In the genomic region with DNA sequence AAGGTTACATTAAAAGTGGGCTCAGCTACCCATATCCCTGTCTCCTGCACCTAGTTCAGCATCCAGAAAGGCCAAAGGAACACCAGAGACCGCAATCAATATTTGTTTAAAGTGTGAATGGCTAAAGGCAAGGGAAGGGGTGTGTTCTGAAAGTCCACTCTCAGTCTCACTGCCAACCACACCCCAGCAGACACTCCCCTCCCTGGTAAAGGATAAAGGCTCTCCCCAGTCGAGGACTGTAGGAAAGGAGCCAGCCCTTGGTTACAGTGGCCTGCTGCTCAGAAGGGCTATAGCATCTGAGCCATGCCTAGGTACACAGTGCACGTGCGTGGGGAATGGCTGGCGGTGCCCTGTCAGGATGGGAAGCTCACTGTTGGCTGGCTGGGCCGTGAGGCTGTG, we compare ENCODE assay signal across 16 mouse cellular contexts. TPM values are rescaled to one million over a fixed set of nuclear protein-coding genes. Genes with fewer than 3 reads are reported as not detected.
DNase-seq lines count a peak whose midpoint lies in the region; ATAC-seq and TF ChIP-seq lines count a peak whose summit lies in the region.
"Had no signal": no experiment of that assay in that cellular context is flagged by ENCODE, and none has a peak within 500 bp of the region (broad histone marks: within the 10 kb centered on the region; RNA-seq: fewer than 3 reads in every experiment).

No protein-coding gene starts in this region.

- H3K9me3 ChIP-seq in intestine, embryonic 15.5 days, result no peaks in the 10 kb centered on the region
- H3K9me3 ChIP-seq: forebrain, embryonic 13.5 days had no signal

- H3K9ac ChIP-seq in liver, adult 2 months (ENCODE audit: low read depth, low read length), result peak overlapping the region; percentile 73
- H3K9ac ChIP-seq in intestine, embryonic 15.5 days, result no peak overlapping the region
- H3K9ac ChIP-seq: forebrain, embryonic 13.5 days had no signal

- peak overlapping the region; percentile 52 for H3K4me3 ChIP-seq in liver, adult 2 months (ENCODE audit: insufficient read depth, low read depth, low read length)
- peak overlapping the region; percentile 2 for H3K4me3 ChIP-seq in bone marrow, adult 2 months (replicated peaks; ENCODE audit: control insufficient read depth, low read depth, low read length)
- no peak overlapping the region for H3K4me3 ChIP-seq in intestine, embryonic 15.5 days (replicated peaks)
- H3K4me3 ChIP-seq: forebrain, embryonic 13.5 days; layer of hippocampus, adult 2 months had no signal

- H3K4me1 ChIP-seq in liver, adult 2 months (ENCODE audit: control insufficient read depth, insufficient read depth, low read length), result peaks cover 12% of the 10 kb centered on the region
- H3K4me1 ChIP-seq in bone marrow, adult 2 months (ENCODE audit: control insufficient read depth, insufficient read depth, low read length), result peaks cover 5% of the 10 kb centered on the region; the same call in 1 of the 2 replicates
- H3K4me1 ChIP-seq in intestine, embryonic 15.5 days (replicated peaks), result 0 out of 2 replicates have a peak, but pooled peaks cover 3% of the 10 kb centered on the region
- H3K4me1 ChIP-seq: forebrain, embryonic 13.5 days had no signal

- no peaks in the 10 kb centered on the region for H3K79me2 ChIP-seq in liver, adult 2 months (ENCODE audit: control insufficient read depth, insufficient read depth, low read length)

- no peaks in the 10 kb centered on the region for H3K27me3 ChIP-seq in liver, adult 2 months (ENCODE audit: control insufficient read depth, insufficient read depth, low read length)
- no peaks in the 10 kb centered on the region for H3K27me3 ChIP-seq in intestine, embryonic 15.5 days (replicated peaks)
- H3K27me3 ChIP-seq: forebrain, embryonic 13.5 days had no signal

- 20% methylated on average over 6 of the region's 6 CpGs for WGBS in liver, adult 2 months
- 72% methylated on average over 6 of the region's 6 CpGs for WGBS in bone marrow, adult 2 months
- 72% methylated on average over 6 of the region's 6 CpGs for WGBS in intestine, embryonic 15.5 days

- peak overlapping the region; percentile 45 for H3K27ac ChIP-seq in liver, adult 2 months (replicated peaks; ENCODE audit: insufficient read depth, low read depth, low read length)
- peak overlapping the region; percentile 52 for H3K27ac ChIP-seq in bone marrow, adult 2 months (ENCODE audit: control insufficient read depth, insufficient read depth, low read depth, low read length, poor library complexity)
- H3K27ac ChIP-seq in intestine, embryonic 15.5 days, result no peak overlapping the region
- H3K27ac ChIP-seq: forebrain, embryonic 13.5 days; layer of hippocampus, adult 2 months had no signal

- H3K36me3 ChIP-seq in liver, adult 2 months (ENCODE audit: control insufficient read depth, insufficient read depth, low read length), result peaks cover 9% of the 10 kb centered on the region; the same call in 1 of the 2 replicates
- H3K36me3 ChIP-seq in intestine, embryonic 15.5 days, result peaks cover 4% of the 10 kb centered on the region; the same call in 1 of the 2 replicates

- peak; percentile 94 for DNase-seq in liver, adult 2 months (ENCODE audit: extremely low read depth, low read depth, low spot score)
- no peak for DNase-seq in liver
- DNase-seq in urinary bladder, postnatal 25 days (ENCODE audit: low spot score), result no peak
- no peak for DNase-seq in right cerebral cortex, adult 2 months (ENCODE audit: low spot score in 2 of 2)
- DNase-seq: cerebellum, adult 11 months; cerebellum, postnatal 36 days; gastrocnemius, postnatal 25 days had no signal

- no peak for TF ChIP-seq CTCF in liver, adult 2 months (IDR thresholded peaks at IDR 0.05; ENCODE audit: low read depth, low read length)
- no peak for TF ChIP-seq CTCF in bone marrow, adult 2 months (IDR thresholded peaks at IDR 0.05; ENCODE audit: control insufficient read depth, insufficient read depth, low read length)

- TF ChIP-seq POLR2A in liver, adult 2 months (IDR thresholded peaks at IDR 0.05; ENCODE audit: extremely low read depth, insufficient read depth, low read length), result peak; percentile 80; the same call in 1 of the 2 replicates
- TF ChIP-seq POLR2A in bone marrow, adult 2 months (IDR thresholded peaks at IDR 0.05; ENCODE audit: borderline replicate concordance, control insufficient read depth, low read depth, low read length), result no peak

- H3K4me2 ChIP-seq in intestine, embryonic 15.5 days (replicated peaks), result no peak overlapping the region
- H3K4me2 ChIP-seq: forebrain, embryonic 13.5 days; midbrain, embryonic 11.5 days had no signal

- ATAC-seq in intestine, embryonic 15.5 days, result 0 out of 2 replicates have a peak, but pooled peaks have one; percentile 46
- ATAC-seq in monocyte, adult 5-6 weeks (replicated peaks; ENCODE audit: insufficient number of reproducible peaks, low FRiP score, low TSS enrichment, poor library complexity, severe bottlenecking), result peak; percentile 14; the same call in 1 of the 2 replicates
- ATAC-seq: forebrain, embryonic 13.5 days had no signal

RNA-seq across cellular contexts. Expression of gene Hal, which starts 0.3 kb away (rescaled TPM):
- total RNA-seq in liver, adult 2 months (2014; rRNA removed), result 293 and 381 TPM in 2 replicates
- 284 and 348 TPM in 2 replicates for polyA plus RNA-seq in liver, adult 2 months (2012; rRNA removed)
- 2.0 and 6.1 TPM in 2 replicates for polyA plus RNA-seq in bone marrow, adult 2 months (2011; ENCODE audit: insufficient read depth, insufficient read length, low replicate concordance, missing spikeins)
- 0.52 and 0.84 TPM in 2 replicates for polyA plus RNA-seq in intestine, embryonic 15.5 days (2015; fragmentation: Nextera tagmentation; extraction: Ambion mirVana)
- 1.4 TPM in 1 of 3 replicates, not detected in the others for total RNA-seq in monocyte, adult 5-6 weeks (2017)
- polyA plus RNA-seq: forebrain, embryonic 13.5 days; heart, postnatal 0 days; midbrain, embryonic 11.5 days had no signal

RNA-seq across cellular contexts. Expression of gene Lta4h, which starts 35.6 kb away (rescaled TPM):
- total RNA-seq in liver, adult 2 months (2014; rRNA removed), result 24.0 TPM in 2 replicates
- 31.4 and 34.0 TPM in 2 replicates for polyA plus RNA-seq in liver, adult 2 months (2012; rRNA removed)
- polyA plus RNA-seq in bone marrow, adult 2 months (2011; ENCODE audit: insufficient read depth, insufficient read length, low replicate concordance, missing spikeins), result 147 and 309 TPM in 2 replicates
- 299 and 320 TPM in 2 replicates for polyA plus RNA-seq in intestine, embryonic 15.5 days (2015; fragmentation: Nextera tagmentation; extraction: Ambion mirVana)
- 194 to 214 TPM (median 195 TPM) in 3 replicates for total RNA-seq in monocyte, adult 5-6 weeks (2017)

RNA-seq across cellular contexts. Expression of gene Amdhd1, which starts 51.0 kb away (rescaled TPM):
- 185 and 255 TPM in 2 replicates for total RNA-seq in liver, adult 2 months (2014; rRNA removed)
- polyA plus RNA-seq in liver, adult 2 months (2012; rRNA removed), result 204 and 233 TPM in 2 replicates
- polyA plus RNA-seq in bone marrow, adult 2 months (2011; ENCODE audit: insufficient read depth, insufficient read length, low replicate concordance, missing spikeins), result 1.4 TPM in 1 of 2 replicates, not detected in the other
- 0.85 and 1.2 TPM in 2 replicates for polyA plus RNA-seq in intestine, embryonic 15.5 days (2015; fragmentation: Nextera tagmentation; extraction: Ambion mirVana)
- 0.19 TPM in 1 of 3 replicates, not detected in the others for total RNA-seq in monocyte, adult 5-6 weeks (2017)
- total RNA-seq: gastrocnemius, postnatal 25 days; neutrophil, adult 5-6 weeks had no signal
- polyA plus RNA-seq: forebrain, embryonic 13.5 days had no signal

RNA-seq across cellular contexts. Expression of gene Ccdc38, which starts 51.6 kb away (rescaled TPM):
- total RNA-seq in liver, adult 2 months (2014; rRNA removed), result 0.07 and 0.28 TPM in 2 replicates
- 0.06 and 0.40 TPM in 2 replicates for polyA plus RNA-seq in liver, adult 2 months (2012; rRNA removed)
- polyA plus RNA-seq in bone marrow, adult 2 months (2011; ENCODE audit: insufficient read depth, insufficient read length, low replicate concordance, missing spikeins), result 0.40 TPM in 1 of 2 replicates, not detected in the other
- 0.29 and 0.33 TPM in 2 replicates for polyA plus RNA-seq in intestine, embryonic 15.5 days (2015; fragmentation: Nextera tagmentation; extraction: Ambion mirVana)
- total RNA-seq in monocyte, adult 5-6 weeks (2017), result not detected in 3 replicates
- total RNA-seq: gastrocnemius, postnatal 25 days; layer of hippocampus, adult 2 months; neutrophil, adult 5-6 weeks had no signal
- polyA plus RNA-seq: small intestine, adult 2 months had no signal

Comparison
In these comparisons a context has a peak if more than half of its experiments do, and no peak if none do; other contexts are left out.
1. RNA of gene Hal, which starts 0.3 kb away (polyA plus RNA-seq): 284 to 348 TPM in liver, adult 2 months; 2.0 to 6.1 TPM in bone marrow, adult 2 months and 0.52 to 0.84 TPM in intestine, embryonic 15.5 days; every median in the first group is over 10 times any median in the second.
2. RNA of gene Amdhd1, which starts 51.0 kb away (polyA plus RNA-seq): 204 to 233 TPM in liver, adult 2 months; 1.4 TPM in bone marrow, adult 2 months and 0.85 to 1.2 TPM in intestine, embryonic 15.5 days; every median in the first group is over 10 times any median in the second.